Mouse (Mus musculus): ENCODE measurements around the gene Tssk3.
A peak's percentile ranks its signal among the peaks of the same experiment; 100 is the strongest.
"Not testable (repeated sequence)": the region's sequence is repeated elsewhere in the genome, so short reads cannot be mapped to it uniquely, and the experiment has no call there.

The Tssk3 gene

DNA sequence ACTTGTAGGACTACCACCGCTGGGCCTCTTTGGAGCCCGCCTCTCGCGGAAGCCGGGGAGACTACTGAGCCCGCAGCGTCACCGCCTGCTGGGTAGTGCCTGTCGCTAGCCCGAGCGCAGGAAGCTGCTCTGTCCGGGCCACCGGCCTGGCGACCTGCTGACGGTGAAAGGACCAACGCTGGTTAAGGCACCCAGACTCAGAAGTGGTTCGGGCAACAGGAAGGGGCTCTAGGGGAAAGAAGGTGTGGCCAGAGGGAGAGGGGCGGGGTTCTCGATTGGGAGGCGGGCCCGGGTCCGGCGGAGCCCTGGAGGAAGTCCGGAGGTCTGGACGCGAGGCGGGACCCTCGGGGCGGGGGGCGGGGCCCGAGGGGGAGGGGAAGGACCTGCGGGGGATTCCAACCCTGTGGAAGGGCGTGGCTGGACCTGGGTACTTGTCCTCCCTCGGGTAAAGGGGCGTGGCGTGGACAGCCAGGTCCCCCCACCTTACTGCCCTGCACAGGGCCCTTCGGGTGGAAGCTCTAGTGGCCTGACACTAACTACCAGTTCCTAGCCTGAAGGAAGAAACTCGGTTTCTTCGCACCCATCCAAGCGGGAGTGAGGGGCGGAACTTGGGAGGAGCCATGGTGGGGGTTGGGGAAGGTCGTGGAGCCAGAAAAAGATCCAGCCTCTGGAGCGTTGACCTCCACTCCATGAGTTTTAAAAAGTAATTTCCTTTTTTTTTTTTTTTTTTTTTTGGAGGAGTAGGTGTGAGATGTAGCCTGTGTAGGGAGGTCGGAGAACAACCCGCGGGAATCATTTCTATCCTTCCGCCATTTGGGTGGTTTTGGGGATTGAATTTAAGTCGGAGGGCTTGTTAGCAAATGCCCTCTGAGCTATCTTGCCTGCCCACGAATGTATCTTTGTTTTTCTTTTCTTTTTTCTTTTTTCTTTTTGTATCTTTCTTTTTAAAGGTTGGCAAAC lies 10.1 kb upstream of the Tssk3 start:
- DNase-seq: peak; percentile 81

- no peak for DNase-seq
These were observed 9.2 kb upstream of the Tssk3 start for GRCm38 (mm10) chr4:129500017-129500416.

DNA sequence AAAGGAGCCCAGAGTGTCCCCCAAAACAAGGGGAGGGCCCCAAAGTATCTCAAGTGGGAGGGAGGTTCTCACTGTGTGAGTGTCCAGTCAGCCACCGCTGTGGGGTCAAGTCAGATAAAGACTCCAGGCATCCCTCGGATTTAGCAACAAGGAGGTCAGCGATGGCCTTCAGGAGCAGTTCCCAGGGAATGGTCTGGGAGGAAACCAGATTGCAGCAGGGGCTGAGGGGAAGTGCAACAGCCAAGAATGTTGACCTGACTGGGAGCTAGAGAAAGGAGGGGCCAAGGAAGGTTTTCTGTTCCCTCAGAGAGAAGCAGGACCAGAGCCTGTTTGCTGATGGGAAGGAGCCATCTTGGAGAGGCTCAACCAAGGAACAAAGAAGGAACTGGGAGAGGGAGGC lies 8.1 kb upstream of the Tssk3 start:
- no peak for DNase-seq

GRCm38 (mm10) chr4:129496631-129497030 lies 5.8 kb upstream of the Tssk3 start:
- peak; percentile 27 for DNase-seq

DNA sequence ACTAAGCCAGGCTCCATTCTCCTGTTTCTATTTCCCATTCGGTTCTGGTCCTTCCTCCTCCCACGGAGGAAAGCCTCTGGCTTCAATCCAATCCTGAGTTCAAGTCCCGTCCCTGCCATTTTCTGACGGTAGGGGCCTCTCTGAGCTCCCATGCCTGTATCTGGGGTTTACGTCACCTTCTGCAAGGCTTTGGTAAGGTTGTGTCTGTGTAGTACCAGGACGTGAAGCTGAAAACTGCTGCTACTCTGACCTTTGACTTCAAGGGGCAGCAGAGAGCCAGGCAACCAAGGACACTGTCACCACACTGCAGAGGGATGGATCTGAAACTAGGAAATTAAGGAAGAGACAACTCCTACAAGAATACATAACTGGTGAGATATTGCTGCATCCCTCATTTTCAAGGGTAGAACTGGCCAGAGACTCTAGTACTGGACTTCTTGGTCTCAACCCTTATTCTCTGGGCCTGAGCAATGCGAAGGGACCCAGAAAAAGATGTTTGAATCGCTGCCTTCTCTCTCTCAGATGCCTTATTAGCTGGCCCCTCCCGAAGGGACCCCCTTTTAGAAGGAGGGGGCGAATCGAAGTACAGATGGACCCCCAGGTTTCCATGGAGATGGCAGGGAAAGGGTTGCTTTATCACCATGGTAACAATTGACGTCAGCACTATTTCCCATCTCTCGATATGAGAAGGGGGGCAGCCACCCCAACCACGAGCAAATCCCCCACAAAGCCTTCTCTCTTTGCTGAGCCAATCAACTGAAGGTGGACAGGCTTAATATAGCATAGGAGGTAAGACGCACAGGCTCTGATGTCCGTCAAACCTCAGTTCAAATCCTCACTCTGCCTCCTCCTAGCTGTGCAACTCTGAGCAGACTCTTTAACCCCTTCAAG lies 5.1 kb upstream of the Tssk3 start:
- no peak for DNase-seq

DNA sequence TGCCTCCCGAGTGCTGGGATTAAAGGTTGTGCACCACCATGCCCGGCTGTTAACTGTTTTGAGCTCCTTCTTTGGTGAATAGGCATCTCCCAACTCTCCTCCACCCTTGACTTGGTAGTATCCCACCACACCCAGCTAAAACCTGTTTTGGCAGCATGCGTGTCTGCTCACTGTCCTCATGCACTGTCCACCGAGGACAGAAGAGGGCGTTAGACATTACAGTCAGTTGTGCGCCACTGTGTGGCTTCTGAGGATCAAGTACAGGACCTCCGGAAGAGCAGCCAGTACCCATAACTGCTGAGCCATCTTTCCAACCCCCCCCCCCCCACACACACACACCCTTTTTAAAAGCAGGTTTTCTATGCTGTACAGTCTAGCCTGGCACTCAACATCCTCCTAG lies 3.9 kb upstream of the Tssk3 start:
- peak; percentile 33 for DNase-seq

DNA sequence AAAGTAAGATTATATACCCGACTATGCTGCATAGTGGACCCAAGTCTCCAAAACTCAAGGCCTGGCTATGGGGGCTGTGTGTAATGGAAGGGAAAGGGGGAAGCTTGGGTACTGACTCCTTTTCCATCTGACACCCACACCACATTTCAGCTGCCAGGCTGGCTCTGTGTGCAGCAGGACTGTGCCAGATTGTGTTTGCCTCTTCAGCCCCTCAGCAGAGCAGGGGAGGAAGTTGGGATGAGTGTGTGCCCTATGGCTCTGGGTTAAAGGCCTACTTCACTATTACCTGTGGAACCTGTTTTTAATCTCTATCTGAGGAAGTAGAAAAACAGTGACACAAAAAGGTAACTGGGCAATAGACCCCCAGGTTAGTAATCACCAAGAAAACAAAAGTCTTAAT lies 9.7 kb downstream of the Tssk3 start:
- DNase-seq: no peak

GRCm38 (mm10) chr4:129479863-129480262 lies 11.0 kb downstream of the Tssk3 start:
- no peak for DNase-seq

GRCm38 (mm10) chr4:129476047-129476446 lies 14.8 kb downstream of the Tssk3 start:
- no peak for DNase-seq

DNA sequence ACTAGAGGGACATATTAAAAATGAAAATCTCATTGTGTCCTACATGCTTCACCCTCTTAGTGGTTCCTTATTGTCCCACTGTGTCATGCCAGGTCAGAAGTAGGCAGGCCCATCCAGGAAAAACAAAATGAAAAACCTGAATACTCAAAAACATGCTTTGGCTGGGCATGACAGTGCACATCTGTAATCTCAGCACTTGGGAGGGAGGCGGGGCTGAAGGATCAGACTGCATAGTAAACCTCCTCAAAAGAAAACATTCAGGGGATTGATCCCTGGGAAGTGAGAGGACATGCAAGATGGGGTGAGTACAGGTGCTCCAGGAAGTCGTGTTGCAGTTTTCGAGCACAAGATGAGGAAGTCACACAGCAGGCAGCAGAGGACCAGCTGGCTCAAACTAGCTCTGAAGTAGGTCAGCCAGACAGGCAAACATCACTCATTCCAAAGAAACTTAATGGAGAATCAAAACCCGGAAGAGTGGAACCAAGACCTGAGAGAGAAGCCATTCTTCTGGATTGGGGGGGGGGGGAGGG lies 26.5 kb downstream of the Tssk3 start:
- DNase-seq: no peak

- no peak for DNase-seq
These were observed 27.4 kb downstream of the Tssk3 start for GRCm38 (mm10) chr4:129463097-129464059.

- no peak for DNase-seq
These were observed 28.7 kb downstream of the Tssk3 start for GRCm38 (mm10) chr4:129462118-129462517.

GRCm38 (mm10) chr4:129461183-129461960 lies 29.4 kb downstream of the Tssk3 start, which contains the start of gene Bsdc1:
TSS of gene Bsdc1 (plus strand) at chr4:129461581.
- DNase-seq: peak; percentile 100

- no peak for DNase-seq
These were observed 30.0 kb downstream of the Tssk3 start for GRCm38 (mm10) chr4:129460827-129461182.

DNA sequence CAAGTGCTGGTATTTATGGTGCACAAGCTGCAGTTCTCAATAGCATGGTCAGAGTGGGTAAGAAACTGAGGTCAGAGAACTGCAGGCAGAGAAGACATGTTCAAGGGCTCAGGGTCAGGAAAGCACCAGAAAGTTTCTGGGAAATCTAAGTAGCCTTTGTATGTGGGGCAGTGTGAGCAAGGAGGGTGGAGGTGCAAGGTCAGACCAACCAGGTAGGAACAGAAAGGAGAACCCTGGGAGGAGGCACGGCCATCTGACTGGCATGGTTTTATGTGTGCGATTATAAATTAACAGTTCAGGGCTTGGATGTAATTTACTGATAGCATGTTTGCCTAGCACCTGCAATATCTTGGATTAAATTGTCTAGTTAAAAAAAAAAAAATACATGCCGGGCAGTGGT lies 31.1 kb downstream of the Tssk3 start:
- no peak for DNase-seq

- DNase-seq: not testable (repeated sequence)
These were observed 33.5 kb downstream of the Tssk3 start for GRCm38 (mm10) chr4:129457311-129457710.

DNA sequence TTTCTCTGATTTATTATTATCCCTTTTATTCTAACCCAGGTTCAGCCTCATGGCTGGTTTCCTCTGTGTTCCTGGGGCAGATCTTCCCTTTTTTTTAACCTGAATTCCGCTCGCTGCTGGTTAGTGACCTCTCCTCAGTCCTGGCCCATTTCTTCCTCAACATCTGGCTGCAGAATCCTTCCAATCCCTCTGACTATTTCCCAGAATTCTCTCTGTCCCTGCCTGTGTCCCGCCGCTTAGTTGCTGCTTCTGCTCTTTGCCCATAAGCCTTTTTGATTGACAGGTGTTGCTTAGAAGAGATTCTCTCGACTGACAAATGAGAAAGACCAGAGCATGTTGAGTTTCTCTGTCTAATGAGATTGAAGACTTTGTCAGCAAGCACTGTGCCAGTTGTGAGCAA lies 34.7 kb downstream of the Tssk3 start:
- no peak for DNase-seq

GRCm38 (mm10) chr4:129455265-129455664 lies 35.6 kb downstream of the Tssk3 start:
- DNase-seq: peak; percentile 44

DNA sequence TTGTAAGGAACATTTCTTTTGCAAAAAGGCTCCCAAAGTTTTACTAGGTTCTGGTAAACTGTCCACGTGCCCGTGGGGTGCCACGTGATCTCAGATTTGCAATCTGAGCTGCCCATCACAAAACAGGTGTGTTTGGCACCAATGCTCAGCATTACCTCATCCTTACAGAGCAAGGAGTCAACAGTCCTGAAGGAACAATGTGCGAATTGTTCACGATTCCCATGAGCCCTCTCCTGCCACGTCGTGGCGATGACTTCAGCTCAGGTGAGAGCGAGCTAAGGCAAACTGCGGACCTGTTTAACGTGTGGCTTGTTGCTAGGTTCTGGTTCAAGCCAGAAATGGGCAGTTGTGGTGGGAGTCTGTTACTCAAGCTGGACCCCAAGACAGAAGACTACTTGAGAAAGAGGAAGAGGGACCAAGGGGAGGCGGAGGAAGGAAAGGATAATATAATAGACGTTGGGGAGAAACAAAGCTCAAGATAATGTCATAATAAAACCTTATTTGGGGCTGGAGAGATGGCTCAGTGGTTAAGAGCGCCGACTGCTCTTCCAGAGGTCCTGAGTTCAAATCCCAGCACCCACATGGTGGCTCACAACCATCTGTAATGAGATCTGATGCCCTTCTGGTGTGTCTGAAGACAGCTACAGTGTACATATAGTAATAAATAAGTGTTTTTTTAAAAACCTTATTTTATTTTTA lies 39.2 kb downstream of the Tssk3 start:
- no peak for DNase-seq

DNA sequence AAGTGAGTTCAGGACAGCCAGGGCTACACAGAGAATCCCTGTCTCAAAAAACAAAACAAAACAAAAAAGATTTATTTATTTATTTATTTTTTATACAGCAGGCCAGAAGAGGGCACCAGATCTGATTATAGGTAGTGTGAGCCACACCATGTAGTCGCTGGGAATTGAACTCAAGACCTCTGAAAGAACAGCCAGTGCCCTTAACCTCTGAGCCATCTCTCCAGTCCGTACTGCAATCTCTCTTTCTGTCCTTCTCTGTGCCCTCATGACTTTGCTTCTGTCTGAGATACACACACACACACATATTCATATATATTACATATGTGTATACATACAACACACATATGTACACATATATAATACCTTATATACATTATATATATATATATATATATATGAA lies 40.0 kb downstream of the Tssk3 start:
- DNase-seq: no peak

GRCm38 (mm10) chr4:129448713-129449112 lies 42.1 kb downstream of the Tssk3 start:
- no peak for DNase-seq
